ENCODE assay signal across 14 mouse cellular contexts in the genomic region with DNA sequence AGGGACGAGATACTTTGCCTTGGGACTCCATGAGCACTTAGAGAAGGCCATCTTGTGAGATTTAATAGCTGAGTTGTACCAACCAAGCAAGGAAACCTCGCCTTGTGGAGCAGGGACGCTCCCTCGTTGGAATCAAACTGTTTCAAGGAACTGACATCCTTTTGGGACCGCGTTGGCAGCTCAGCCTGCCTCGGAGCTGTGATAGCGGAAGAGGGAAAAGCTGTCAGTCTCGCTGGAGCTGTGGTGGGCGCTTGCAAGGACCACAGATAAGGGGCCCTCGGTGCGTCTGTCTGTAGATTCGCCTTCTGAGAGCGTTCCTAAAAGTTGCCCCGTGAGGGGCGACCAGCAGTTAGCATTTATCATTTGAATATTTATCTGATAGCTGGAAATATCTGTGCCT. TPM values are rescaled to one million over a fixed set of nuclear protein-coding genes. Genes with fewer than 3 reads are reported as not detected.
DNase-seq lines count a peak whose midpoint lies in the region; ATAC-seq and TF ChIP-seq lines count a peak whose summit lies in the region.
"Had no signal": no experiment of that assay in that cellular context is flagged by ENCODE, and none has a peak within 500 bp of the region (broad histone marks: within the 10 kb centered on the region; RNA-seq: fewer than 3 reads in every experiment).

No protein-coding gene starts in this region.

- H3K36me3 ChIP-seq in forebrain, postnatal 0 days (ENCODE audit: insufficient read depth) = no peaks in the 10 kb centered on the region
- peaks cover 5% of the 10 kb centered on the region; the same call in 1 of the 2 replicates for H3K36me3 ChIP-seq in forebrain, embryonic 12.5 days (replicated peaks)
- H3K36me3 ChIP-seq in heart, embryonic 16.5 days (ENCODE audit: control insufficient read depth, insufficient read depth) = 0 out of 2 replicates have a peak, but pooled peaks cover 2% of the 10 kb centered on the region
- peaks cover 4% of the 10 kb centered on the region for H3K36me3 ChIP-seq in neural tube, embryonic 13.5 days
- H3K36me3 ChIP-seq in neural tube, embryonic 14.5 days (ENCODE audit: control insufficient read depth, insufficient read depth, low read length) = no peaks in the 10 kb centered on the region
- H3K36me3 ChIP-seq: embryonic facial prominence, embryonic 12.5 days; neural tube, embryonic 12.5 days had no signal

- no peak overlapping the region for H3K4me3 ChIP-seq in forebrain, postnatal 0 days (ENCODE audit: low read depth, low read length)
- H3K4me3 ChIP-seq in forebrain, embryonic 12.5 days (replicated peaks) = no peak overlapping the region
- H3K4me3 ChIP-seq in heart, embryonic 16.5 days (ENCODE audit: low read length) = peak overlapping the region; percentile 38
- no peak overlapping the region for H3K4me3 ChIP-seq in neural tube, embryonic 13.5 days
- H3K4me3 ChIP-seq in neural tube, embryonic 14.5 days (ENCODE audit: low read depth, low read length) = no peak overlapping the region
- H3K4me3 ChIP-seq: embryonic facial prominence, embryonic 12.5 days; limb, embryonic 10.5 days; neural tube, embryonic 12.5 days had no signal

- intact Hi-C loops in heart, postnatal 14 days (cut with DNase I) = loop anchor here (2.0 to 10.0 kb wide), 2 partner anchors 137 to 311 kb away; no protein-coding TSS in a partner anchor

- H3K4me2 ChIP-seq in forebrain, postnatal 0 days (ENCODE audit: low read depth) = peak overlapping the region; percentile 10; the same call in 1 of the 2 replicates
- no peak overlapping the region for H3K4me2 ChIP-seq in forebrain, embryonic 12.5 days
- peak overlapping the region; percentile 65 for H3K4me2 ChIP-seq in heart, embryonic 16.5 days (ENCODE audit: low read depth, low read length)
- H3K4me2 ChIP-seq in neural tube, embryonic 13.5 days = peak overlapping the region; percentile 18; the same call in 1 of the 2 replicates
- H3K4me2 ChIP-seq in neural tube, embryonic 14.5 days (ENCODE audit: low read depth, low read length) = peak overlapping the region; percentile 14; the same call in 1 of the 2 replicates
- H3K4me2 ChIP-seq: embryonic facial prominence, embryonic 12.5 days; liver, embryonic 11.5 days; neural tube, embryonic 12.5 days had no signal

- ATAC-seq in forebrain, postnatal 0 days = no peak; the same call in 1 of the 2 replicates
- no peak for ATAC-seq in forebrain, embryonic 12.5 days (ENCODE audit: low FRiP score)
- no peak for ATAC-seq in heart, embryonic 16.5 days (replicated peaks; ENCODE audit: extremely low read depth, insufficient read depth, low FRiP score)
- ATAC-seq in neural tube, embryonic 13.5 days (ENCODE audit: low read depth) = no peak
- ATAC-seq in neural tube, embryonic 14.5 days (ENCODE audit: low read depth) = peak; percentile 33; the same call in 1 of the 2 replicates
- no peak for ATAC-seq in monocyte, adult 5-6 weeks (replicated peaks; ENCODE audit: insufficient number of reproducible peaks, low FRiP score, low TSS enrichment, poor library complexity, severe bottlenecking)

- 69% methylated on average over 16 of the region's 16 CpGs for WGBS in forebrain, postnatal 0 days
- 88% methylated on average over 16 of the region's 16 CpGs for WGBS in forebrain, embryonic 12.5 days
- 37% methylated on average over 16 of the region's 16 CpGs for WGBS in heart, embryonic 16.5 days
- 67% methylated on average over 16 of the region's 16 CpGs for WGBS in neural tube, embryonic 13.5 days
- 64% methylated on average over 16 of the region's 16 CpGs for WGBS in neural tube, embryonic 14.5 days

- H3K27ac ChIP-seq in forebrain, postnatal 0 days (ENCODE audit: low read depth, low read length) = 0 out of 2 replicates have a peak overlapping the region, but pooled peaks have one; percentile 30
- no peak overlapping the region for H3K27ac ChIP-seq in forebrain, embryonic 12.5 days
- no peak overlapping the region for H3K27ac ChIP-seq in heart, embryonic 16.5 days (ENCODE audit: low read length)
- H3K27ac ChIP-seq in neural tube, embryonic 13.5 days (replicated peaks) = peak overlapping the region; percentile 74
- no peak overlapping the region; the same call in 1 of the 2 replicates for H3K27ac ChIP-seq in neural tube, embryonic 14.5 days (ENCODE audit: low read depth, low read length)
- H3K27ac ChIP-seq: embryonic facial prominence, embryonic 12.5 days; limb, embryonic 10.5 days; neural tube, embryonic 12.5 days had no signal

- H3K9ac ChIP-seq in forebrain, postnatal 0 days = no peak overlapping the region
- no peak overlapping the region for H3K9ac ChIP-seq in forebrain, embryonic 12.5 days
- peak overlapping the region; percentile 18; the same call in 1 of the 2 replicates for H3K9ac ChIP-seq in heart, embryonic 16.5 days (ENCODE audit: low read length)
- H3K9ac ChIP-seq in neural tube, embryonic 13.5 days = peak overlapping the region; percentile 34; the same call in 1 of the 2 replicates
- no peak overlapping the region; the same call in 1 of the 2 replicates for H3K9ac ChIP-seq in neural tube, embryonic 14.5 days (replicated peaks; ENCODE audit: low read depth, low read length)
- H3K9ac ChIP-seq: embryonic facial prominence, embryonic 12.5 days; neural tube, embryonic 12.5 days had no signal

- no peaks in the 10 kb centered on the region for H3K27me3 ChIP-seq in forebrain, postnatal 0 days (ENCODE audit: insufficient read depth, low read length)
- no peaks in the 10 kb centered on the region for H3K27me3 ChIP-seq in forebrain, embryonic 12.5 days
- H3K27me3 ChIP-seq in heart, embryonic 16.5 days (ENCODE audit: control insufficient read depth, insufficient read depth, low read length) = no peaks in the 10 kb centered on the region
- no peaks in the 10 kb centered on the region for H3K27me3 ChIP-seq in neural tube, embryonic 13.5 days
- no peaks in the 10 kb centered on the region for H3K27me3 ChIP-seq in neural tube, embryonic 14.5 days (ENCODE audit: control insufficient read depth, insufficient read depth, low read length)
- H3K27me3 ChIP-seq: CH12.LX; embryonic facial prominence, embryonic 12.5 days; neural tube, embryonic 12.5 days had no signal

- peak; percentile 46 for DNase-seq in forebrain, postnatal 0 days
- DNase-seq in heart, postnatal 14 days = no peak
- DNase-seq in neural tube, embryonic 10.5 days (ENCODE audit: extremely low spot score, low spot score) = no peak
- DNase-seq: adrenal gland, adult 8-10 months had no signal

- no peak for TF ChIP-seq CTCF in forebrain, postnatal 0 days (IDR thresholded peaks at IDR 0.05; ENCODE audit: low read depth)

- H3K9me3 ChIP-seq in forebrain, postnatal 0 days (ENCODE audit: low read length) = no peaks in the 10 kb centered on the region
- H3K9me3 ChIP-seq in forebrain, embryonic 12.5 days = 0 out of 2 replicates have a peak, but pooled peaks cover 3% of the 10 kb centered on the region
- H3K9me3 ChIP-seq in heart, embryonic 16.5 days (replicated peaks; ENCODE audit: control insufficient read depth, low read length) = 0 out of 2 replicates have a peak, but pooled peaks cover 2% of the 10 kb centered on the region
- H3K9me3 ChIP-seq in neural tube, embryonic 13.5 days = no peaks in the 10 kb centered on the region
- no peaks in the 10 kb centered on the region for H3K9me3 ChIP-seq in neural tube, embryonic 14.5 days (ENCODE audit: control insufficient read depth, low read length)
- H3K9me3 ChIP-seq: limb, embryonic 10.5 days; neural tube, embryonic 12.5 days had no signal

- H3K4me1 ChIP-seq in forebrain, postnatal 0 days (ENCODE audit: insufficient read depth) = peaks cover 7% of the 10 kb centered on the region; the same call in 1 of the 2 replicates
- peaks cover 15% of the 10 kb centered on the region for H3K4me1 ChIP-seq in forebrain, embryonic 12.5 days
- H3K4me1 ChIP-seq in heart, embryonic 16.5 days (ENCODE audit: control insufficient read depth, insufficient read depth, low read length) = no peaks in the 10 kb centered on the region
- H3K4me1 ChIP-seq in neural tube, embryonic 13.5 days (replicated peaks) = peaks cover 26% of the 10 kb centered on the region
- peaks cover 10% of the 10 kb centered on the region; the same call in 1 of the 2 replicates for H3K4me1 ChIP-seq in neural tube, embryonic 14.5 days (ENCODE audit: control insufficient read depth, insufficient read depth, low read length)

RNA-seq across cellular contexts. Expression of a gene that starts 35.8 kb away (rescaled TPM):
- total RNA-seq in forebrain, postnatal 0 days (2014; rRNA removed) = 16.5 and 19.9 TPM in 2 replicates
- polyA plus RNA-seq in forebrain, postnatal 0 days (2015; fragmentation: Nextera tagmentation; extraction: Ambion mirVana) = 12.4 and 13.1 TPM in 2 replicates
- 16.4 TPM in 2 replicates for polyA plus RNA-seq in forebrain, embryonic 12.5 days (2016; fragmentation: Nextera tagmentation; extraction: Ambion mirVana)
- 7.3 and 7.4 TPM in 2 replicates for polyA plus RNA-seq in heart, embryonic 16.5 days (2015; fragmentation: Nextera tagmentation; extraction: Ambion mirVana)
- 1 to 10 TPM; 6.7 to 7.0 TPM for total RNA-seq in heart, postnatal 14 days (2021)
- 14.5 and 16.1 TPM in 2 replicates for polyA plus RNA-seq in neural tube, embryonic 13.5 days (2015; fragmentation: Nextera tagmentation; extraction: Ambion mirVana)
- 20.1 and 22.2 TPM in 2 replicates for polyA plus RNA-seq in neural tube, embryonic 14.5 days (2014; fragmentation: Nextera tagmentation; extraction: Ambion mirVana)
- total RNA-seq in monocyte, adult 5-6 weeks (2017) = 1.9 to 6.3 TPM (median 2.4 TPM) in 3 replicates

Comparison
In these comparisons a context has a peak if more than half of its experiments do, and no peak if none do; other contexts are left out.
1. H3K27ac ChIP-seq: peak in forebrain, postnatal 0 days (single experiment) and neural tube, embryonic 13.5 days (single experiment); none in forebrain, embryonic 12.5 days (single experiment), heart, embryonic 16.5 days (single experiment) and neural tube, embryonic 14.5 days (single experiment).
2. H3K9ac ChIP-seq: peak in heart, embryonic 16.5 days (single experiment) and neural tube, embryonic 13.5 days (single experiment); none in forebrain, postnatal 0 days (single experiment), forebrain, embryonic 12.5 days (single experiment) and neural tube, embryonic 14.5 days (single experiment).